Mouse (Mus musculus) lung, embryonic 16.5 days (tissue): ENCODE results near the gene Eif3i. TPM values are rescaled to one million over a fixed set of nuclear protein-coding genes. Genes with fewer than 3 reads are reported as not detected.
A peak's percentile ranks its signal among the peaks of the same experiment; 100 is the strongest.

Experiments used
- ATAC-seq: fragments of 200-750 bp; cut with Nextera tagmentation; 2 replicates; pipeline ENCODE4 v1.8.0; 2017; ENCODE audit warnings: low read depth, mild to moderate bottlenecking, moderate library complexity
- H3K27ac ChIP-seq: fragments of 300-500 bp; sonication (generic); 2 replicates; pipeline ENCODE4 v1.5.1; 2014; ENCODE audit warnings: mild to moderate bottlenecking, control low read depth, low read length
- H3K27me3 ChIP-seq: fragments of 300-500 bp; sonication (generic); 2 replicates; pipeline ENCODE4 v1.6.1; 2014; ENCODE audit warnings: low read depth, low read length, mixed read lengths; ENCODE audit not compliant: control insufficient read depth, insufficient read depth
- H3K36me3 ChIP-seq: fragments of 300-500 bp; sonication (generic); 2 replicates; pipeline ENCODE4 v1.6.1; 2014; ENCODE audit warnings: low read length; ENCODE audit not compliant: control insufficient read depth, insufficient read depth
- H3K4me1 ChIP-seq: fragments of 300-500 bp; sonication (generic); replicated peaks from 2 replicates; pipeline ENCODE4 v1.6.1; 2014; ENCODE audit warnings: low read length, mixed read lengths; ENCODE audit not compliant: control insufficient read depth, insufficient read depth
- H3K4me2 ChIP-seq: fragments of 300-500 bp; sonication (generic); 2 replicates; pipeline ENCODE4 v1.6.1; 2014; ENCODE audit warnings: low read depth, low read length, control low read depth
- H3K4me3 ChIP-seq: fragments of 300-500 bp; sonication (generic); 2 replicates; pipeline ENCODE4 v1.5.1; 2014; ENCODE audit warnings: mild to moderate bottlenecking, low read length, control low read depth
- H3K9ac ChIP-seq: fragments of 300-500 bp; sonication (generic); 2 replicates; pipeline ENCODE4 v1.6.1; 2014; ENCODE audit warnings: low read length, control low read depth
- H3K9me3 ChIP-seq: fragments of 300-500 bp; sonication (generic); 2 replicates; pipeline ENCODE4 v1.6.1; 2016; ENCODE audit warnings: low read length; ENCODE audit not compliant: control insufficient read depth
- WGBS: fragments of 180-500 bp; shearing (Covaris S2); extraction: QIAGEN DNeasy Blood & Tissue Kit; methylation state at CpG from one replicate; pipeline ENCODE4 v1.1.7; 2014; 5-methylcytosine and 5-hydroxymethylcytosine counted together
- polyA plus RNA-seq: library from polyadenylated mRNA; unstranded; fragments of >200 nt; fragmentation: Nextera tagmentation; extraction: Ambion mirVana; gene quantifications from 2 replicates; pipeline ENCODE4 v1.2.1, GENCODE M21; 2015

Eif3i gene
- polyA plus RNA-seq, 1 experiment from 2014 or later = 229 TPM

GRCm38 (mm10) chr4:129631867-129632266, 31.4 kb upstream of the Eif3i start:
- 84% methylated on average over 12 of the region's 12 CpGs for WGBS
- Histone ChIP-seq H3K4me3 (no peak overlapping the region), H3K4me2 (no peak overlapping the region), H3K36me3 (peaks cover 80% of the 10 kb centered on the region), H3K27ac (no peak overlapping the region), H3K9ac (no peak overlapping the region), H3K27me3 (no peaks in the 10 kb centered on the region), H3K4me1 (peaks cover 4% of the 10 kb centered on the region), H3K9me3 (no peaks in the 10 kb centered on the region)
- ATAC-seq = no peak

- peaks cover 4% of the 10 kb centered on the region for H3K4me1 ChIP-seq
- no peak overlapping the region for H3K4me3 ChIP-seq
- no peak overlapping the region for H3K27ac ChIP-seq
- H3K4me2 ChIP-seq = no peak overlapping the region
- no peak for ATAC-seq
- H3K27me3 ChIP-seq = no peaks in the 10 kb centered on the region
- WGBS = 75% methylated on average over 4 of the region's 4 CpGs
- peaks cover 71% of the 10 kb centered on the region for H3K36me3 ChIP-seq
- no peaks in the 10 kb centered on the region for H3K9me3 ChIP-seq
- H3K9ac ChIP-seq = no peak overlapping the region
Observed at GRCm38 (mm10) chr4:129630944-129631343, 30.5 kb upstream of the Eif3i start.

GRCm38 (mm10) chr4:129626035-129626434, 25.6 kb upstream of the Eif3i start:
- Histone ChIP-seq H3K9me3 (no peaks in the 10 kb centered on the region), H3K4me2 (no peak overlapping the region), H3K9ac (no peak overlapping the region), H3K36me3 (peaks cover 35% of the 10 kb centered on the region), H3K4me1 (peaks cover 25% of the 10 kb centered on the region), H3K4me3 (no peak overlapping the region), H3K27ac (no peak overlapping the region), H3K27me3 (no peaks in the 10 kb centered on the region)
- ATAC-seq = no peak
- WGBS = 63% methylated on average over 6 of the region's 6 CpGs

GRCm38 (mm10) chr4:129625496-129625895, 25.0 kb upstream of the Eif3i start:
- Histone ChIP-seq H3K36me3 (peaks cover 32% of the 10 kb centered on the region), H3K4me2 (peak overlapping the region; percentile 59; the same call in 1 of the 2 replicates), H3K27me3 (no peaks in the 10 kb centered on the region), H3K9ac (no peak overlapping the region; the same call in 1 of the 2 replicates), H3K4me1 (peaks cover 23% of the 10 kb centered on the region), H3K27ac (no peak overlapping the region), H3K4me3 (no peak overlapping the region), H3K9me3 (no peaks in the 10 kb centered on the region)
- 44% methylated on average over 4 of the region's 4 CpGs for whole genome bisulfite sequencing
- ATAC-seq = no peak

DNA sequence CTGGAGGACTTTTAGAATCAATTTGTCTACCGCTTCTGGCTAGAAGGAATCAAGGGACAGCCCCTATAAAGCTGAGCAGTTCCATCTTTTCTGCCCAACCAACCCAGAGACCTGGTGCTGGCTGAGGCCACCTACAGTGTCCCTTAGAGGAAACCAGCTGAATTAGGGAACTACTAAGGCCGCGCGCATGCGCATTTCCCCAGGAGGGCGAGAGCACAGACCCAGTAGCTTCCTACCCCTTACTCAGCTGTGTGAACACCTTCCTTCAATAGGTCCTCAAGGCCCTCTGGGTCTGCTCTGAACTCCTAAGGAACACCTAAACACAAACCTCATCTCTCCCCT, 24.6 kb upstream of the Eif3i start:
- Histone ChIP-seq H3K9ac (peak overlapping the region; percentile 11), H3K4me2 (peak overlapping the region; percentile 59), H3K27me3 (no peaks in the 10 kb centered on the region), H3K27ac (peak overlapping the region; percentile 87), H3K36me3 (peaks cover 27% of the 10 kb centered on the region), H3K4me1 (peaks cover 23% of the 10 kb centered on the region), H3K9me3 (no peaks in the 10 kb centered on the region), H3K4me3 (peak overlapping the region; percentile 68)
- ATAC-seq = peak; percentile 30
- WGBS = 4% methylated on average over 6 of the region's 6 CpGs

DNA sequence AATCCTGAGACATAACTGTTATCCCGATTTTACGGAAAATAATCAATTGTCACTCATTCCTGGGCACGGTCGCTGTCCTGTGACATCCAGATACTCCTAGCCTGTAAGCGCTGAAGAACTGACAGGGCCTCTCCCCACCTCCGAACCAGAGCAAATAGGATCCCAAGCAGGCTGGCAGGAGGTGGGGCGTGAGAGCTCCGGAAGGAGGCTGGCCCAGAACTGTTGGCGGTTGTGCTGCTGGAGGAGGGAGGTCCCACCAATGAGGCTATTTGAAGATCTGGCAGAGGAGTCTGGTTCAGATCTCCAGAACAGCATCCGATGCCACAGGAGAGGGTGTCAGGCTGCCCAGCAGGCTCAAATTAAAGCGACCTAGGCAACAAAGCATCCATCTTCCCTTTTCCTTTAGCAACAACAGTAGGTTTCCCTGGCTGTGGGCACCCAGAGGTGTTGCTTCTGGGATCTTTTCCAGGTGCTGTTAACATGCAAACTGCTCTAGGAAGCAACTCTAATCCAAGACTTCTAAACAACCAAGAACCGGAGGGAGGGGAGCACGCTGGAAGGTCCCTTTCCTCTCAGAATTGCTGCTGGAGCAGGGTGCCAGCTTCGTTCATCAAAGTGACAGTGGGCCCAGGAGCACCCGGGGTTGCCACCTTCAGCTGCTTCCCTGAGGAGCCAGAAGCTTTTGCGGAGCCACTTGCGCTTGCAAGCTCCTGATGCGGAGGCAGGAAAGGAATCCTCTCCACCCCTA, 24.0 kb upstream of the Eif3i start:
- Histone ChIP-seq H3K4me3 (peak overlapping the region; percentile 68), H3K4me2 (peak overlapping the region; percentile 59), H3K4me1 (peaks cover 23% of the 10 kb centered on the region), H3K9ac (peak overlapping the region; percentile 82), H3K36me3 (peaks cover 23% of the 10 kb centered on the region), H3K9me3 (no peaks in the 10 kb centered on the region), H3K27ac (peak overlapping the region; percentile 87), H3K27me3 (no peaks in the 10 kb centered on the region)
- WGBS = under 1% methylated on average over 18 of the region's 18 CpGs
- peak; percentile 93 for ATAC-seq

DNA sequence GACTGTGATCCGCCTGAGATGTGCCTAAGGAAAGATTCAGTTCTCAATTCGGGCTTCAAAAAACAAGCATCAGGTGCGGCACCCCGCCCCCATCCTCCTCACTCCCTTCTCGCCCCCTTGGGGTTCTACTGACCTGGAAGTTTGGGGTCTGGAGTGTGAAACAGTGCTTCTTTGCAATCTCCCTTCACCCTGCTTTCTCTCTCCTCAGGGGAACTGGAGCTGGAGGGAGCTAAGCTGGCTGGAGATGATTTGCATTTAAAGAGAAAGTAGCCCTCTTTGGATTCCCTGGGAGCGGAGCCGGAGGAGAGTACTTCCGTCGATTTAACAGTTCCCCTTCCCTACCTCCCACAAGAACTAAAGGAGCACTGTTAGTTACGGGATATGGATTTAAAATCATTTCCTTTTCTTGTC, 23.2 kb upstream of the Eif3i start, which contains the start of gene Ccdc28b:
Gene Ccdc28b (minus strand): TSS at position 267 of the 411 bp plus-strand sequence.
- 0% methylated on average over 10 of the region's 10 CpGs for WGBS
- ATAC-seq = peak; percentile 55

DNA sequence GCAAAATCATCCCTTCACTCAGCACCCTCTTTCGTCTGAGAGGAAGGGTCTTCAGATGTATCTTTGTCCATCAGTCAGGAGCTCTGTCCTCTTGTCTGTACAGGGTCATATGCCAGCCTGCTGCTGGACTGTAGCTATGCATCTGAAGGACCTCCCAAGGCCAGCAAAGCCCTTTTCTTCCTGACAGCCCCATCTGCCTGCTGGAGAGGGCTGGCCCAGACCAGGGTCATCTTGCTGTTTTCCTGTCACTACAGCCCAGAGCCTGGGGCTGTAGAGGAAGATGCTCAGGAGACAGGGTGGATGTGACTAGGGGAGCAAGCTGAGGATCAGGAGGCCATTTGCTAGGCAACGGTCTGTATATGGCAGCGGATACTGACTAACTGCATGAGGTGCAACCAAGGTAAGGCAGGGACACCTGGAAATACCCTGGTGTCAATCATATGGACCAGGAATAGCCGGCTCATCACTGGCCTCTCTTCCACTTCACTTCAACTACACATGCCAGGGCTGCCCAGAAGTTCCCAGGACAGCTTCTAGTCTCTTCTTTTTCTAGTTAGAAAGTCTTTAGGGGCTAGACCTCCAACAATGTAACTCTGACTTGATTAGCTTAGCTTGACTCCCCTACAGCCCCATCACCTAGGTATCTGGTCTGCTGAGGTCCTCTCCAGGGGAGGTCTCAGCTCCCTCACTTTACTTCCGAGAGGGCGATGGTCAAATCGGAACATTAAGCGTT, 22.5 kb upstream of the Eif3i start:
- Histone ChIP-seq H3K4me1 (peaks cover 31% of the 10 kb centered on the region), H3K9me3 (no peaks in the 10 kb centered on the region), H3K36me3 (peaks cover 8% of the 10 kb centered on the region), H3K9ac (peak overlapping the region; percentile 82), H3K27me3 (no peaks in the 10 kb centered on the region), H3K4me3 (peak overlapping the region; percentile 68), H3K27ac (peak overlapping the region; percentile 87), H3K4me2 (peak overlapping the region; percentile 59)
- WGBS = 18% methylated on average over 8 of the region's 8 CpGs
- ATAC-seq = no peak

More for the DNA sequence above, 23.2 kb upstream of the Eif3i start, which contains the start of gene Ccdc28b:
- H3K4me2 ChIP-seq = peak within 1 kb of the TSS; percentile 59
- H3K9me3 ChIP-seq = no peaks in the 10 kb centered on the region
- H3K27me3 ChIP-seq = no peaks in the 10 kb centered on the region
- H3K27ac ChIP-seq = peak within 1 kb of the TSS; percentile 87
- peaks cover 15% of the 10 kb centered on the region for H3K36me3 ChIP-seq
- peak within 1 kb of the TSS; percentile 82 for H3K9ac ChIP-seq
- peaks cover 25% of the 10 kb centered on the region for H3K4me1 ChIP-seq
- H3K4me3 ChIP-seq = peak within 1 kb of the TSS; percentile 68

DNA sequence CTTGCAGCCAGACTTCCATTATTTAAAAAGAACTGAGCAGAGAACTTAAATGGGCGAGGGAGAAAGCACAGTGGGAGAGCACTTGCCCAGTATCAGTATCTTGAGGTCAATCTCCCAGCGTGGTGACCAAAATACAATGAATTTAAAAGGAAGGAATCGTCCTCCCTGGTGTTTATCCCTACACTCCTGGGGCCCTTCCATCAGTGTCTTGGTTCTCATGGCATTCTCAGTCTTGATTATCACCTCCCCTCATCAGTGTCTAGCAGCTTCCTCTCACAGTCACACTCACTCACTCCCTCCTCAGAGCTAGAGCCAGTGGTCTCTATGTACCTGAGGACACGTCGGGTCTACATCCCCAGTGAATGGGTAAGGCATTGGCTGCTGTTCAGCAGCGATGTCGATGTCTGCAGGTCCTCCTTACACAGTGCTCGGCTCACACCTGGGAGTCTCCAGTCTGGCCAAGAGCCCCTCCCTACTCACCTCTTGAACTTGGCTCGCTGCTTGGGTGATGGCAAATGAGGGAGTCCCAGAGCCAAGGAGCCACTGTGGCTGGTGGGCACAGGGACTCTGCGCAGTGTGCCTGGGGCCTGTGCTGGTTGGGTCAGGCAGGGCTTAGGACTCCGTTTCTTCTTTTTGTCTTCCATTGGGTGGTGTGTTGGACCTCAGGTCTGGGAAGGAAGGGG, 21.8 kb upstream of the Eif3i start:
- peak overlapping the region; percentile 7; the same call in 1 of the 2 replicates for H3K27ac ChIP-seq
- H3K9me3 ChIP-seq = no peaks in the 10 kb centered on the region
- 68% methylated on average over 11 of the region's 11 CpGs for WGBS
- H3K36me3 ChIP-seq = peaks cover under 1% of the 10 kb centered on the region; the same call in 1 of the 2 replicates
- H3K4me3 ChIP-seq = no peak overlapping the region; the same call in 1 of the 2 replicates
- H3K27me3 ChIP-seq = no peaks in the 10 kb centered on the region
- peaks cover 32% of the 10 kb centered on the region for H3K4me1 ChIP-seq
- peak overlapping the region; percentile 82; the same call in 1 of the 2 replicates for H3K9ac ChIP-seq
- ATAC-seq = no peak
- H3K4me2 ChIP-seq = peak overlapping the region; percentile 59
